In the genomic region with DNA sequence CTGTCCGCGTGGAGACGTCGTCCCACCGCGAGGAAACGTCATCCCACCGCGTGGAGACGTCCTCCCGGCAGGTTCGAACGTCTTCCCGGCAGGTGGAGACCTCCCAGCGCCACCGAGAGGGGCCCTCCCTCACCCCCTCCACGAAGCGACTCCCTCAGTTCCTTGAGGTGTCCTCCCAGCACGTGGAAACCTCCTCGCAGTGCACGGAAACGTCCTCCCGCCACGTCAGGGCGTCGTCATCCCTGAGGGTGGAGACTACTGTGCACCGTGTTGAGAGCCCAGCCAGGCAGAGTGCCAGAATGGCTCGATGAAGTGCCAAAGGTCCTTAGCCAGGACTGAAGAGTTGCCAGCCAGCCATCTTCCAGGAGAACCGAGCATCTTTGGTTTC, we compare ENCODE assay signal across 8 mouse cellular contexts. TPM values are rescaled to one million over a fixed set of nuclear protein-coding genes. Genes with fewer than 3 reads are reported as not detected.
A peak's percentile ranks its signal among the peaks of the same experiment; 100 is the strongest.
DNase-seq lines count a peak whose midpoint lies in the region; ATAC-seq lines count a peak whose summit lies in the region.

A gene (minus strand): TSS at position 183 of the 388 bp plus-strand sequence.

- ATAC-seq in hindbrain, embryonic 11.5 days (ENCODE audit: low FRiP score): peak; percentile 85

- peak within 1 kb of the TSS; percentile 80 for H3K9ac ChIP-seq in hindbrain, embryonic 11.5 days (ENCODE audit: low read depth, low read length)

- H3K9me3 ChIP-seq in hindbrain, embryonic 11.5 days (ENCODE audit: control insufficient read depth, low read length): no peaks in the 10 kb centered on the region

- peak within 1 kb of the TSS; percentile 62; the same call in 1 of the 2 replicates for H3K27ac ChIP-seq in hindbrain, embryonic 11.5 days (ENCODE audit: low read depth, low read length)

- peaks cover 11% of the 10 kb centered on the region; the same call in 1 of the 2 replicates for H3K36me3 ChIP-seq in hindbrain, embryonic 11.5 days (ENCODE audit: control insufficient read depth, insufficient read depth, low read length)

- 3% methylated on average over 29 of the region's 29 CpGs for WGBS in hindbrain, embryonic 11.5 days

- H3K4me2 ChIP-seq in hindbrain, embryonic 11.5 days (replicated peaks; ENCODE audit: low read depth, low read length): peak within 1 kb of the TSS; percentile 94

- DNase-seq in MN1 (ENCODE audit: low spot score): peak; percentile 82
- peak; percentile 85 to 88 for DNase-seq in cerebellum, adult 18-20 months
- DNase-seq in forelimb bud, embryonic 11.5 days (ENCODE audit: low read depth, low spot score): peak; percentile 45
- DNase-seq in hindbrain, embryonic 11.5 days (ENCODE audit: low spot score): peak; percentile 70
- peak in 1 of 2 experiments; percentile 63 for DNase-seq in layer of hippocampus, postnatal 14 days (ENCODE audit: low spot score in 2 of 2)
- peak; percentile 84 for DNase-seq in lung, postnatal 10 days
- peak; percentile 76 for DNase-seq in ovary, postnatal 36 days (ENCODE audit: low spot score)
- DNase-seq in thymus, postnatal 25 days: peak; percentile 78

- H3K27me3 ChIP-seq in hindbrain, embryonic 11.5 days (ENCODE audit: control insufficient read depth, insufficient read depth, low read length): no peaks in the 10 kb centered on the region

- H3K4me3 ChIP-seq in hindbrain, embryonic 11.5 days (ENCODE audit: low read depth, low read length): peak within 1 kb of the TSS; percentile 90

- no peaks in the 10 kb centered on the region for H3K4me1 ChIP-seq in hindbrain, embryonic 11.5 days (replicated peaks; ENCODE audit: control insufficient read depth, insufficient read depth, low read length)

RNA-seq across cellular contexts. Expression of the gene that starts here (rescaled TPM):
- 58.8 and 61.7 TPM in 2 replicates for polyA plus RNA-seq in hindbrain, embryonic 11.5 days (2014; fragmentation: Nextera tagmentation; extraction: Ambion mirVana)
- total RNA-seq in layer of hippocampus, postnatal 14 days (2021): 10 to 100 TPM; 14.7 to 14.8 TPM
